Mouse (Mus musculus) limb, embryonic 14.5 days (tissue): ENCODE results near the gene Draxin. TPM values are rescaled to one million over a fixed set of nuclear protein-coding genes. Genes with fewer than 3 reads are reported as not detected.

Experiments used
- ATAC-seq: fragments of 200-750 bp; cut with Nextera tagmentation; 2 replicates; pipeline ENCODE4 v1.8.0; 2017; ENCODE audit warnings: low read depth, moderate number of reproducible peaks, moderate TSS enrichment; ENCODE audit not compliant: low FRiP score
- DNase-seq: peaks from one replicate; pipeline ENCODE4 v3.0.0-alpha.2; 2015; ENCODE audit warnings: low spot score
- H3K27ac ChIP-seq: fragments of 300-500 bp; sonication (generic); replicated peaks from 2 replicates; pipeline ENCODE4 v1.5.1; 2014; ENCODE audit warnings: low read depth, mild to moderate bottlenecking, low read length, moderate library complexity, mixed read lengths
- H3K27me3 ChIP-seq: fragments of 300-500 bp; sonication (generic); 2 replicates; pipeline ENCODE4 v1.6.1; 2014; ENCODE audit warnings: low read length, mixed read lengths; ENCODE audit not compliant: control insufficient read depth, insufficient read depth
- H3K36me3 ChIP-seq: fragments of 300-500 bp; sonication (generic); 2 replicates; pipeline ENCODE4 v1.6.1; 2014; ENCODE audit warnings: mild to moderate bottlenecking, low read length, moderate library complexity, mixed read lengths; ENCODE audit not compliant: control insufficient read depth, insufficient read depth
- H3K4me1 ChIP-seq: fragments of 300-500 bp; sonication (generic); 2 replicates; pipeline ENCODE4 v1.6.1; 2014; ENCODE audit warnings: antibody characterized with exemption, low read length, mixed read lengths; ENCODE audit not compliant: control insufficient read depth, insufficient read depth
- H3K4me2 ChIP-seq: fragments of 300-500 bp; sonication (generic); replicated peaks from 2 replicates; pipeline ENCODE4 v1.6.1; 2014; ENCODE audit warnings: low read depth, mild to moderate bottlenecking, low read length, moderate library complexity; ENCODE audit not compliant: severe bottlenecking
- H3K4me3 ChIP-seq: fragments of 300-500 bp; sonication (generic); replicated peaks from 2 replicates; pipeline ENCODE4 v1.5.1; 2014; ENCODE audit warnings: low read length
- H3K9ac ChIP-seq: fragments of 300-500 bp; sonication (generic); 2 replicates; pipeline ENCODE4 v1.6.1; 2014; ENCODE audit warnings: mild to moderate bottlenecking, low read depth, low read length, moderate library complexity; ENCODE audit not compliant: severe bottlenecking
- H3K9me3 ChIP-seq: fragments of 300-500 bp; sonication (generic); 2 replicates; pipeline ENCODE4 v1.6.1; 2016; ENCODE audit warnings: low read length; ENCODE audit not compliant: control insufficient read depth
- POLR2A ChIP-seq: fragments of 200-500 bp; IDR thresholded peaks from 2 replicates; pipeline ENCODE4 v1.8.0; 2012; ENCODE audit warnings: inconsistent platforms, mild to moderate bottlenecking, moderate library complexity, borderline replicate concordance; ENCODE audit not compliant: insufficient read depth, insufficient read length; ENCODE audit errors: extremely low read depth
- WGBS: fragments of 180-500 bp; shearing (Covaris S2); extraction: QIAGEN DNeasy Blood & Tissue Kit; methylation state at CpG from one replicate; pipeline ENCODE4 v1.1.7; 2014; 5-methylcytosine and 5-hydroxymethylcytosine counted together
- polyA plus RNA-seq, 2 experiments: library from polyadenylated mRNA; depleted of rRNA in 1 of 2; stranded (reverse) in 1 of 2; unstranded in 1 of 2; fragments of >200 nt; fragmentation: Nextera tagmentation in 1 of 2; extraction: Ambion mirVana in 1 of 2; gene quantifications; 2 replicates each; pipeline versions ENCODE4 v1.2.1 to v1.2.3; 2012 to 2014

Gene Draxin
- polyA plus RNA-seq, 2 experiments = 0.45 to 1.5 TPM

DNA sequence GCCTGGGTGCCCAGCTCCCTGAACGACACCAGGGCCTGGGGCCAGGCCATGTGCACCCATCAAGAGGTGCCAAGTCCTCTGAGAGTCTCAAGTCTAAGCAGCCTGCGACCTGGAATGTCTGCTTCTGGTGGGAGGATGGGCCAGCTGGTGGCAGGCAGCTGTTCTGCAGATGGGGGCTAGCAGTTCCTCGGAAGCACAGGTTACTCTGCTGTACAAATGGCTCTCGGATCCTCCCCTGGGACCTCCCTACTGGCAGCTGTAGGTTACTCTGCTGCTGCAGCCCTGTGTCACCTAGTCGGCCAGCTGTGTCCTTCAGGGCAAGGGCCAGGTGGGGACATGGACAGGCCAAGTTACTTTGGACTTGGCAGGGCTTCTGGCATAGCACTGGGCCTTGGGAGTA lies 59.0 kb downstream of the Draxin start:
- Histone ChIP-seq H3K27ac (no peak overlapping the region), H3K36me3 (no peaks in the 10 kb centered on the region), H3K4me2 (no peak overlapping the region), H3K4me1 (peaks cover 4% of the 10 kb centered on the region; the same call in 1 of the 2 replicates), H3K9ac (no peak overlapping the region), H3K27me3 (no peaks in the 10 kb centered on the region), H3K4me3 (no peak overlapping the region), H3K9me3 (no peaks in the 10 kb centered on the region)
- DNase-seq (no peak), ATAC-seq (peak; percentile 29; the same call in 1 of the 2 replicates)
- WGBS = 29% methylated on average over 5 of the region's 5 CpGs
- no peak for TF ChIP-seq POLR2A

DNA sequence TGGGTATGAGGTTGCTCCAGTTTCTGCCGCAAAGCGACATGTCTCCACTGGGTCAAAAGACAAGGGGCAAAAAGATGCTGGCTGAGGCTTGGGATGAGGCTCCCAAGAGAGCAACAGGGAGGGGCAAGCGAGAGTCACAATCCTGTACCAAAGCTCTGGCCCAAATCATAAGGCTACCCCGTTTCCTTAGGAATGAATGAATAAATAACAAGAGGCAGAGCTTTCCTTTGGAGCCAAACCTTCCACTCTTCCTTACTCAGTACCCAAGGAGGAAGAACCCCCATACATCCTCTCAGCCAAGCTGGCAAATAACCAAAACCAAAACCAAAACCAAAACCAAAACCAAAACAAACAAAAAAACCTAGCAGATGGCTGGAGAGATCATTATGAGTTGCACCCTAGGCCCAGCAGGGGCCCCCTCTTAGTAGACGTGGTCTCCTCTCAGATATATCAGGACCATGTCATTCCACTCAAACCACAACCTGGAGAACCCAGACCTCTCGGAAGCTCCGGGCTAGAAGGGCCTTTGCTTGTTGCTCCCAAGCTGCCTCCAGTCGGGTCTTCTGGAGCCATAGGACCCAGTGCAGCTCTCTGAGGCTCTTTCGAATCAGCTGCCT lies 60.8 kb downstream of the Draxin start:
- Histone ChIP-seq H3K9me3 (no peaks in the 10 kb centered on the region), H3K4me1 (no peaks in the 10 kb centered on the region), H3K4me2 (no peak overlapping the region), H3K36me3 (no peaks in the 10 kb centered on the region), H3K27me3 (no peaks in the 10 kb centered on the region), H3K9ac (no peak overlapping the region), H3K4me3 (no peak overlapping the region), H3K27ac (no peak overlapping the region)
- 85% methylated on average over 9 of the region's 9 CpGs for WGBS
- no peak for DNase-seq
- ATAC-seq = no peak
- TF ChIP-seq POLR2A = no peak

DNA sequence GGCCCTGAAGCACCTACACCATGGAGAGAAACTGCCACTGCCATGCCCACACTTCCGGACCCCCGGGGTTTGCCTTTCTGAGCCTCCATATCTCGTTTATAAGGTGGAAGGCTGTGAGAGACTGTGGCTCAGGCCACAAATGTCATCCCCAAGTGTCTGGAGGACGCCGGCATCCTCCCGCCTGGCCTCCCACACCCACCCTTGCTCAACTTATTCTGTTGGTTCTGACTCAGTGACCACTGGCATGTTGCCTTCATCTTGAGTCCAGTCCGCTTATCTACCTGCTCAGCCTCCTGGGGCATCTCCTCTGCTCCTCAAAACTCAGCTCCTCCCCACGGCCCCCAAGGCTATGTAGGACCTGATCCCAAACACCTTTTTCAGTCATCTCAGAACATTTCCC lies 63.2 kb downstream of the Draxin start:
- Histone ChIP-seq H3K9me3 (no peaks in the 10 kb centered on the region), H3K4me2 (no peak overlapping the region), H3K4me3 (no peak overlapping the region), H3K27ac (no peak overlapping the region), H3K36me3 (no peaks in the 10 kb centered on the region), H3K27me3 (no peaks in the 10 kb centered on the region), H3K4me1 (no peaks in the 10 kb centered on the region), H3K9ac (no peak overlapping the region)
- no peak for TF ChIP-seq POLR2A
- ATAC-seq = no peak
- 80% methylated on average over 8 of the region's 8 CpGs for WGBS
- no peak for DNase-seq

DNA sequence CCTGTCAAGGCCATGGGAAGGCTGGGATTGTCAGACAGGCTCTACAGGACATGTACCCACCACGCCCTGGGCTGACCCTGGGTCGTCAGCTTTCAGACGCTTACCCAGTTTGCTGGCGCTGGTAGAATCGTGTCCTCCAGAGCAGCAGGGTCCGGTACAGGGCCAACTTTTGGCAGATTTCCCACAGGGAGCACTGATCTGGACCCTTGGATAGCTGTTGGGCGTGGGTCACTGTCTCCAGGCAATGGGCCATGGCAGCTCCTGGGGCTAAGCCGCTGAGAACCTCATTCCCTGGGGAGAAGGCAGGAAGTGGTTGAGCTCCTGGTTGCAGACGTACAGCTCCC lies 64.1 kb downstream of the Draxin start:
- no peaks in the 10 kb centered on the region for H3K36me3 ChIP-seq

DNA sequence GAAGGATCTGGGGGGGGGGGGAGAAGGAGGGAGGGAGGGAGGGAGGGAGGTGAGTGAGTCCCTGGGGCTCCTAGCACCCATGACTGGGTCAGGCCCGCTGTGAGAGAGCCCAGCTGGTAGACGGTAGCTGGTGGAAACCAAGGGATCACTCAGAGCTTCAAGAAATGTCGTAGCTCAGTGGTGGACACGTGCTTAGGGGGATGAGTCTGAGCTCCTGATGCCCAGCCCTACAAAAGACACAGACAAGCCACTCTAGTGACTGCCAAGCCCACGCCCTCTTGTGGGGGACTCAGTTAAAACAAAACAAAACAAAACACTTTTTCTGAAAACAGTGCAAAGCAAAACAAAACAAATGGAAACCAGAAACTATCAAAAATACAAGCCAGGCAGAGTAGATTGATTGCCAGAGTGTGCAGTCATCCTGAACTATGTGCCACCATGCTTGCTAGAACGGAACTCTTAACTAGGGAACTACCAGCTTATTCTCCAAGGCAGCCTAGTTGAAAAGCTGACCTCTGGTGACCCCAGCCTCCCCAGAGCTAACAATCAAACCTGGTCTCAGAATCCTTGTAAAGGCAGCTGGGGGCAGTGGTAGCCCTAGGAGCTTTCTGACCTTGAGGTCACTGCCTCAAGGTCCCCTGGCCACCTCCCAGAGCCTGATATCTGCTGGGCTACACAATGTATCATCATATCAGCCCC lies 64.6 kb downstream of the Draxin start:
- H3K4me3 ChIP-seq = no peak overlapping the region
- no peak overlapping the region for H3K4me2 ChIP-seq
- no peaks in the 10 kb centered on the region for H3K36me3 ChIP-seq
- no peaks in the 10 kb centered on the region for H3K9me3 ChIP-seq
- 45% methylated on average over 6 of the region's 6 CpGs for WGBS
- H3K9ac ChIP-seq = no peak overlapping the region
- DNase-seq (no peak), ATAC-seq (no peak)
- no peak overlapping the region for H3K27ac ChIP-seq
- no peaks in the 10 kb centered on the region for H3K4me1 ChIP-seq
- H3K27me3 ChIP-seq = no peaks in the 10 kb centered on the region
- TF ChIP-seq POLR2A = no peak

More for the DNA sequence above, 64.1 kb downstream of the Draxin start:
- ATAC-seq (no peak), DNase-seq (no peak)
- Histone ChIP-seq H3K9ac (no peak overlapping the region), H3K4me2 (no peak overlapping the region), H3K4me3 (no peak overlapping the region), H3K27me3 (no peaks in the 10 kb centered on the region), H3K27ac (no peak overlapping the region), H3K4me1 (no peaks in the 10 kb centered on the region), H3K9me3 (no peaks in the 10 kb centered on the region)
- no peak for TF ChIP-seq POLR2A
- 64% methylated on average over 9 of the region's 9 CpGs for WGBS
